Mouse (Mus musculus) kidney, adult 11 months (tissue): ENCODE data around the gene Fdx1l.
A peak's percentile ranks its signal among the peaks of the same experiment; 100 is the strongest.

ENCODE experiments used
- DNase-seq: peaks from one replicate; pipeline ENCODE4 v3.0.0; 2022

The Fdx1l gene

DNA sequence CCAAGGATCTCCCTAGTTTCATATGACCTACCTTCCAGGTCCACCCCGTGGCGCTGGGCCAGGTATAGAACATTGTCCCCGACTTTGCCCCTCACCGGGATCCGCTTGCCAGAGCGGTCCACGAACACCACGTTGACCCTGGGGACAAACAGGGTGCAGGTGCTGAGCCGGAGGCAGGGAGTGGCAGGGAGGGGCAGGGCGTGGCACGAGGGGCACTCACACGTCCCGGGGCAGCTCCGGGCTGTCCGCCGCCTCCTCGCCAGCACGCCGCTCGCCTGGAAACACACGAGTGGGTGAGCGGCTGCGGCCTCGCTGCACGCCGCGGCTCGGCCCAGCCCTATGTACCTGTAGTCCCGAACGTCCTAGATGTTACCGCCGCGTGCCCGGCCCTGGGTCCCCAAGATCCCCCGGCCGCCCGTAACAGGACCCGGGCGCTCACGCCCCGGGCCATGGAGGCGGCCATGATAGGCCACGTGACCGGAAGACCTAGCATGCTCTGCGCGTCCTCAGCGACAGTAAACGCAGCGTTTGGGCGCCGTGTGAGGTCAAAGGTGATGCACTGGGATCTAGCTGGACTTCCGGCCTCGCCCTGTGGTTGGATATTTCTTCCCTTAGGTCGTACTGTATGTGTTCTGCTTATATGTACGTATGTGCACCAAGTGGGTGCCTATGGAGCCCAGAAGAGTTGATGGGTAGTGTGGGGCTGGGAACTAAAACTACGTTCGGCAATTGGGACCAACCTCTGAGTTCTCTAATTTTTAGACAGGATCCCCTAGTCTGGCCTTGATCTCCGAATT is at the start of gene Fdx1l, which contains the start of gene Gm49373:
Fdx1l (minus strand) TSS at position 571 of the 797 bp plus-strand sequence.
Gm49373 (minus strand) TSS at position 53 of the 797 bp plus-strand sequence.
- DNase-seq, result peak; percentile 90

DNA sequence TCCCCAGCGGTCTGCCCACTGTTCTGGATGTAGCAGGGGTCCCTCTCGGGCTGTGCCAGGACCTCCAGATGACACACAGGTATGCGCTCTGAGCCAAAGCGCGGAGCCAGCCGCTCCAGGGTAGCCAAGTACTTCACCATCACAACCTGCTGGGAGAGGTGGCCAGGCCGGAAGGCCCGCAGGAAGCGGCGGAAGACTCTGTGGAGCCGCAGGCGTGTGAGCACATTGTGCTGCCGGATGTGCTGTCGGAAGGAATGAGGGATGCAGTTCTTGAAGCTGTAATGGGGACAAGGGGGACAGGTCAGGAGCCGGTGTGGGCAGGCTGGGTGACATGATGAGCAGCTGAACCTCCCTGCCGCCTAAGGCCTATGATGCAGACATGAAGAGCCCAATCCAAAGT is 48.1 kb upstream of the Fdx1l start:
- DNase-seq, result no peak

DNA sequence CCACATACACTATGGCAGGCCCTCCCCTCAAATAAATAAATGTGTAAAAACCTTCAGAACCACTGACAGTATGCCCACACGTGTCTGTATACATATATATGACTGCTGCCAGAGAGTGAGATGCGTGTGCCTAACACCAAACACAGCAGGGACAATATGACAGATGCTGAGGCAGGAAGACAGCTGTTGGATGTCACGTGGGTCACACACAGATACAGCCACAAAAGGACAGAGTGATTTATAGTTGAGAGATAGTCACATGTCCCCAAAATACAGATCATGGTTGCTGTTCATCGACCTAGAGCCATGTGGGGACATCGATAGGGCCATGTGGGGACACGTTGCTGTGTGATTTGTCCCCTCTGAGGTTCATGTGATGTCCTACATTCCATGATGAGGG is 43.7 kb upstream of the Fdx1l start:
- DNase-seq, result no peak

DNA sequence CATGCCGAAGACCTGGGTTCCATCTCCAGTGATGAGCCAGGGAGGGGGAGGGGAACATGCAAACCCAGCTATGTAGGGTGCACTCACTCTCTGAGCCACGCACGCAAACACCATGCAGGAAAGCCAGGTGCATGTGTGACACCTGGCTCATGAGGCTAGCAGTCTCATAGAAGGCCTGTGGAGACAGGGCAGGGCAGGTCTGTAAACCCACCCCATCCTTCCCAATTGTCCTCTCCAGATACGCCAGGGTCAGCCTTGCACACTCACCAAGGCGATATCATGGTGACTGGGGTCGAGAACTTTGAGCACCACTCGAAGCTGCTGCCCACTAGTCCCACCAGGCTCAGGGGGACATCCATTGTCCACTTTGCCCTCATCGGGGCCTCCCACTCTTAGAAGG is 41.7 kb upstream of the Fdx1l start:
- DNase-seq, result no peak

DNA sequence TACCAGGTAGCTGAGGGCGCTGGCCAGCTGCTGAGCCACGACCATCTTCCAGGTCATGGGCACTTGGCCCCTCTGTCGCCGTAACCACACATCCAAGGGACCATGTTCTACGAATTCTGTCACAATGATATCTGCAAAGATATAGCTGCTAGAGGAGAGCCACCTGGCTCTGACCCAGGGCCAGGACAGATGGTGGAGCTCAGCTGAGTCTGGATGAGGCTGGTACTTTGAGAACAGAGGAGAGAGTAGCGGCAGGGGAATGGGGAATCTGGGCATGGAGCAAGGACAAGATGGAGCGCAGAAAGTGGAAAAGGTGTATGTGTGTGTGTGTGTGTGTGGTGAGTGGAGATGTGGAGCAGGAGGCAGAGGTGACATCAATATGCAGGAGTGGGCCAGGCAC is 40.8 kb upstream of the Fdx1l start:
- DNase-seq, result no peak

DNA sequence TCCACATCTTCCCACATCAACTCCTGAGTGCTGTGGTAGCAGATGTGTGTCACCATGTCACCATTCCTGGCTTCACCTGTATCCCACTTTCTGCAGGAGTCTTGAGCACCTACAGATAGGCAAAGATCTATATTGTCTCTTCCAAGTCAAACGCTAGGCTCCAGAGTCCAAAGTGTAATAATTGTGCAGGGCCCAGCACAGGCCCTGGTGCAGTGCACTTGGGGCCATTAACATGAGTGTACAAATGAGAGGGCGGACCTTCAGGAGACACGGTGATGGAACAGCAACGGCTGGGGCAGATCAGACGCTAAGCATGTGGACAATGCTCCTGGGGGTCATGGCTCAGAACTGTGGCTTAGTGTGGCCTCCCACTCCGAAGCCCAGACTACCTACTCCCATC is 40.3 kb upstream of the Fdx1l start:
- no peak for DNase-seq

DNA sequence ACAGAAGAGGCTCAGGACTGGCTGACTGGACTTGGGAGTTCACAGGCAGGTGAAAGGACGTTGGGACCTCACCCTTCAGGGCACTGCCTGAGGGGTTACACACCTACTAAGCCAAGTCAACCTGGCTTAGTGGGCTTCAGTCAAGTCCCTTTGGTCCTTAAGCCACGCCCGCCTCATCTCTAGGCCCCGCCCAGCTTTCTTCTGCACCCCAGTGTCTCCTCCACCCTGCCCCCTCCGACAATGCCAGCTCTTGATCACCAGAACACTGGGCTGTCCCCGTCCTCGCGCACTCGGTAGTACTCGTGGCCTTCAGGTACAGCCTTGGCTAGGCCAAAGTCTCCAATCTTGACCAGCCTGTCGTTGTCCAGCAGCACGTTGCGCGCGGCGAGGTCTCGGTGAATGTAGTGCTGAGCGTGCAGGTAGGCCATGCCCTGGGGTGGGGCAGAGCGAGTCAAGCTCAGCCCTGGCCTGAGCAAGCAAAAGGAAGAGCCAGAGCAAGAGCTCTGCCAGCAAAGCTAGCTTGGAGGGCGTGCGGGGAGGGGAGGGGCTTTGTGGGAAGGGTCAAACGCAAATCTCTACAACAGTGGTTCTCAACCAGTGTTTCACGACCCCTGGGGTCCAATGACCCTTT is 34.3 kb upstream of the Fdx1l start:
- DNase-seq, result no peak

DNA sequence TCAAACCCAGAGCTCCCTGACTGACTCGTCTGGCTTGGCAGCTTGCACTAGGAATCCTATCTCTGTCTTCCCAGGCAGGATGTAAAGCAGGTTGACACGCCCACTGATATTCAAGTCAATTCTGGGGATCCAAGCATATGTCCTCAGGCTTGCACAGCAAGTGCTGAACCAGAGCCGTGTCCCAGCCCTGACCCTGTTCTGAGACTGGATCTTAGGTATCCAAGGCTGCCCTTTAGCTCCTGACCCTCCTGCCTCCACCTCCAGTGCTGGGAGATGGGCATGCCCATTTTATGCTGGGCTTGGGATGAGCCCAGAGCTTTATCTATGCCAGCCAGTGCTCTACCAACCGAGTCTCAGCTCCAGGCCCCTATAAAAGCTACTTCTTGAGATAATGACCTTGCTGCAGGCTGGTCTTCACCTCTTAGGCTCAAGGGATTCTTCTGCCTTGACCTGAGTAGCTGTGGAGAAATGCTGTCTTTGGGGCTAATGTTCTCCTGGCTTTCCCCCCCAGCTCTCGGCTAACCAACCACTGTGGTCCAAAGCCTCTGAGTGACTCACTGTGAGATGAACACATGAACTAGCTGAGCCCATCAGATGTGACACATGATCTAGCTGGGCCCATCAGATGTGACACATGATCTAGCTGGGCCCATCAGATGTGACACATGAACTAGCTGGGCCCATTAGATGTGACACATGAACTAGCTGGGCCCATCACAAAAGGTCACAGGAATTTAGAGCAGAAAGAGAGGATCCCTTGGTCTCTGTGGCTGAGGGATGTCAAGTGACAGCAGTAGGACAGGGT is 32.5 kb upstream of the Fdx1l start:
- no peak for DNase-seq

DNA sequence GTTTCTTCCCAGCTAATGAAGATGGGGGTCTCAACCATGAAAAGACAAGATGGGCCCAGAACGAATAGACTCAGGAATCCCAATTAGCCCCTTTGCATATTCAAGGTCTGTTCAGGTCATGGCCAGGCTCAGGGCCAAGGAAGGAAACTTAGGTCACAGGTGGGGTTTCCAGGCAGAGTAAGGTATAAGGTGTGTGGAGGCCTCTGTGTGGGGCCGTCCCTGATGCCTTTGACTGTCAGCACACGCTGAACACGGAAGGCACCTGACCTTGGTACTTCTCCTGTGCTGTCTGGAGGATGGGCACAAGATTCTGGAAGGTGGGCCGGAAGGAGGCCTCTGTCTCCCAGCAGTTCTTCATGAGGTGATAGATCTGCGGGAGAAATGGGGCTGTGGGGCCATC is 31.4 kb upstream of the Fdx1l start:
- DNase-seq, result no peak

DNA sequence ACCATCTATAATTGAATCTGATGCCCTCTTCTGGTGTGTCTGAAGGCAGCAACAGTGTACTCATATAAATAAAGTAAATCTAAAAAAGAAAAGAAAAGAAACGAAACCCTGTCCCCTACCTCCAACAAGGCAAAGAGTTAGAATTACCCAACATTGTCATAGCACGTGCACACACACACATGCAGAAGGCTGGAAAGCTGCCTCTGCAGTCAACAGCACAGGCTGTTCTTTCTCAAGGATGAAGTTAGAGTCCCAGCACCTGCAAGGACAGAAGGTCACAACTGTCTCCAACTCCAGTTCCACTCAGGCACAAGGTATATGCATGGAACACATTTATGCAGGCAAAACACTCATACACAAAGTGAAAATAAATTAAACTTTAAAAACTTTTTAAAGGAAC is 28.7 kb upstream of the Fdx1l start:
- DNase-seq, result no peak

DNA sequence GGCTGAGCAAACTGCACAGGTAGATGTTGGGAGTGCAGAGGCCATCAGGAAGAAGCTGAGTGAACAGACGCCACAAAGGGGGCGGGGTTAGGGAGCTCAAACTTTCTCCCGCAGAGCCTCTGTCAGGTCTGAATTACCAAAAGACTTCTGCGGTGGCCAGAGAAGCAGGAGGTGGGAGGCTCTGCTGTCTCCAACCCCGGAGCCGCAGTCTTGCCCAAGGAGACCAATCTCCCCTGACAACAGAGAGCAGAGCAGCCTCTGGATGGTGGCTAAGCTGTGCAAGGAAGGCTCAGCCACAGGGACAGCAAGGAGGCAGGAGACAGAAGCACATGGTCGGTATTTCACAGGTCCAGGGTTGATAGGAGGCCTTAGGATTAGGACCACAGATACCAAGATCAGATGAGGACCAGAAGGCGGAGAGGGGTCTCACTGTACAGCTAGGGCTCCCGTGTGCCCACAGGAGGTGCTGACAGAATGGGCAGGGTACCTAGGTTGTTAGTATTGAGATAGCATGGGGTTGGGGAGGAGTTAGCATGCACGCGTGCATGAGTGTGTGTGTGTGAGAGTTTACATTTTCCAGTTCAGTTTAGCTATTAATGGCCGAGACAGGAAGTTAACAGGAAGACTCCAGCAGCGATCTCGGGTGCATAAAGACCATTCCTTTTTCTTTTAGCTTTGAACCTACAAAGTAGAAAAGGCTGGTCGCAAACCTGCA is 27.2 kb upstream of the Fdx1l start:
- DNase-seq, result no peak

DNA sequence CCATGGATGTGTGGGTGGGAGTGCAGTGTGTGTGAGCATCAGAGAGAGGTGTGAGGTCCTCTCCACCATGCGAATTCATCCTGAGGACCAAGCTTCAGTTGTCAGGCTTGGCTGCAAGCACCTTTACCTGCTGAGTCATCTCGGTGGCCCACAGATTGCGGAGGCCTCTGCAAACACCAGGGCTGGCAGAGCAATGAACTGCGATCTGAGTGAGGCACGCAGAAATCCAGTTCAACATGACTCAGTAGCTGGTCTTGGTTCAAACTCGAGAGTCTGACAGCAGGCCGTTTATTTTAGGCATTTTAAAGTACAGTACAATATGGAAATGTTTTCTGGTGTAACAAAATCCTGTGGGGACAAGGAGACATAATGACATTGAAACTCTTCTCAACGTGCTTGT is 24.4 kb upstream of the Fdx1l start:
- DNase-seq, result no peak

DNA sequence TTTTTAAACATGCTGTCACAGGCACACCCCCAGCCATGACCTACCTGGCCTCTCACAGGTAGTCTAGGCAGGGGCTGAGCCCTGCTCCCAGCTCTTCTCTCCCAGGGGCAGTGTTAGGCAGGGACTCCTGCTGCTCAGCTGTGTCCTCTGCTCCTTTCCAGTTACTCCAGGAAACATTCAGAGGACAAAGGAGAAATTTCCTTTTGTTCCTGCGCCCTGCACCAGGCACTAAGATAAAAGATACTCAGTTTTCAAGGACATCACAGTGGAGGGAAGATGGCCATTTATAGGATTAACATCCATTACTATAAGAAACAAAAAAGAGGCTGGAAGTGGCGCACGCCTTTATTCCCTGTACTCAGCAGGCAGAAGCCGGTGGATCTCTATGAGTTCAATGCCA is 22.5 kb upstream of the Fdx1l start:
- DNase-seq, result no peak

DNA sequence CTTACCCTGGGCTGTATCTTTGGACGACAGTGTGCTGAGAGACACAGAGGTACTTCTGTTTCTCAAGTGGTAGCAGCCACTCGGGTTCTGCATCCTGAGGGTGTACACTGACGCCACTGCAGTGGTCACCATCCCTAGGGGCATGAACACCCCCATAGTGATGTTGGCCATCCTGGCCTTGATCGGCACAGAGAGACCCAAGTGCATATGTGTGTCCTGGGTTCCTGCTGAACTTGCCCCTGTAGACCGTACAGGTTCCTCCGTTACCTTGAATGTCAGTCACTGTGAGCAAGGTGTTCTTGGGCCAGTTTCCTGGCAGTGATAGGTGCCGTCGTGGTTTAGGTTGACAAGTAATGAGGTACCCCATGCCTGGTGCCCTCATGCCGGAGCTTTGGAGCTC is 20.0 kb upstream of the Fdx1l start:
- no peak for DNase-seq

DNA sequence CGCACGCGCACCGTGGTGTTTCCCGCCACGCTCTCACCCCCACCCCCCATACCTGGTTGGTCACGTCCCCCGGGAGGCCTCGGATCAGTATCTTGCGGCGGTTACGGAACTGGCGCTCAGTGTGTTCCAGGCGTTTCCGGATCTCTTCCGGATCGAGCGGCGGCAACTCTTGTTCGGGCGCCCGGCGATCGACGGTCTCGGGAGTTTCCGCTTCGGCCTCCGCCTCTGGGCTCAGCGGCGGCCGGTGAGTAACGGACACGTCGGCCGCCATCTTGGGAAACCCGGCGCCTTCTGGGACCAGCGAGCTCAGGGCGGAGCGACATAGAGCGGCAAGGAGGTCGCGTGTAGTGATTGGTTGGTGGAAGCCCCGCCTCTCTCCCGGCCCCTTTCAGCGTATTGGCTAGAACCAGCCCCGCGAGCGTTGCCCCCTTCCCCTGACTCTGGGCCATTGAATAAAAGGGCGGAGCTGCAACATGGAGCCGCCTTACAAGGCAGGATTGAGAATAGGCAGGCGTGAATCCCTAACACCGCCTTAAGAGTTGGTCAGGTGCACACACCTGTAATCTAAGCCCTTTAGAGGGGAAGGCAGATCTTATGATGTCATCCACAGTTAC is 18.4 kb upstream of the Fdx1l start, which contains the start of the genes Gm38431 and Raver1:
Gm38431 (minus strand) TSS at position 291 of the 614 bp plus-strand sequence.
Raver1 (minus strand) TSS at position 302 of the 614 bp plus-strand sequence.
- peak; percentile 99 for DNase-seq

DNA sequence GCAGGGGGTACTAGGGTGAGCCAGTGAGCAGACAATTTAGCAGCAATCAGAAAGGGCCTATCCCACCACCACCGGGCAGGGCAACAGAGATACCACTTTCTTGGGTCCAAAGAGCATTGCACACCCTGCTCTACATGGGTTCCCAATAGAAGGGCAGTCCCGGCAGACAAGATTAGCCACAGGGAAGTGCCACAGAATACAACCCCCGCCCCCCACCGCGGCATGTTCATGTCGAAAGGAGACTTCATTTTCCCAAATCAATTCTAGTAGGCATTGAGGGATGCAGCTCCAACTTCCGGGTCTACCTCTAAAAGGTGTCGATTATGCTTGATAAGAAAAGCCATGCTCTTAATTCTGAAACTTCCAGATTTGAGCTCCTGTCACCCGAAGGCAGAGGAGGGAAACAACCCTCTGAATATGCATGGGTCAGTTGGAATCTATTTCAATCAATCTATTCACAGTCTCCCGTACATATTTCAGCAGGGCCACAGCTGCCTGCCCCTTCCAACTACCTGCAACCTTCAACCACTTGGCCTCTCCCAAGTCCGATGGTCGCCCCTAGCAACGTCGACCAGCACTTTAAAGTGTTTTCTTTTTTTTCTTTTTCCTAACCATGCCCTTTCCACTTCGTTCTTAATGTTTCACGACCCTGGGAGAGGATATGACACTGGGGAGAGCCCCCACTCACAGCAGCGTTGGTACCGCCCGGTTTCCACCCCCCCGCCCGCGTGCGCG is 17.7 kb upstream of the Fdx1l start:
- peak; percentile 32 for DNase-seq

DNA sequence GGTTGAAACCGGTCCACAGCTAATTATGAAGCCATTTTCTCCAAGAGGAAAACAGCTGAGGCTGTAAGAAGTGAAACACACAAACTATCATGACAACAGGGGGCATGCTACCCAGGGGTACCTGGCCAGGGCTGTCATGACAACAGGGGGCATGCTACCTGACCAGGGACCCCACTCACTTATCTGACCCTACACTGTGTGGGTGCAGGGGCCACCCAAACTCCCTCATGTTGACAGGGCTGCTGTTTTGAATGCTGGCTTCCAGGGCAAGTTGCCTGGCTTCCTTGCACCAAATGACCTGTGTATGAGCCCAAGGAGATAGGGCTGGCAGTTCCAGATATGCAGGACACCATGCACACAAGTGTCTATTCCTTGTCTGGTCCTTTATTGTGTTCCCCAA is 17.1 kb upstream of the Fdx1l start:
- DNase-seq, result no peak

DNA sequence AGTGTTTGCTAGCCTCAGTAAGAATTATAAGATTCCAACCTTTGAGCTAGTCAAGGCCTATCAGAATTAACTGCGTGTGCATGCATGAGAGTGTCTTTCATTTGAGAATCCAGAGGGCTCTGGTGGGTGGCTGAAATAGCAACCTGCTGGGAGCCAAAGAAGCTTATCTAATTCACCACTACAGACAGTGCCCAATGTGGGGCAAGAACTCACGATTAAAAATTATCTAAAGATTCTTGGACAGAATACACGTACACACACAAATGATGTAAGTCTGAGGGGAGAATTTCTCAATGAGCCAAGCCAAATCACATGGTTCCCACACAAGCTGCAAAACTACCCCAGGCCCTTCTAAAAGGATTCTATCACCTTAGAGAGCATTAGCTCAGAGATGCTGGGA is 9.9 kb upstream of the Fdx1l start:
- no peak for DNase-seq

DNA sequence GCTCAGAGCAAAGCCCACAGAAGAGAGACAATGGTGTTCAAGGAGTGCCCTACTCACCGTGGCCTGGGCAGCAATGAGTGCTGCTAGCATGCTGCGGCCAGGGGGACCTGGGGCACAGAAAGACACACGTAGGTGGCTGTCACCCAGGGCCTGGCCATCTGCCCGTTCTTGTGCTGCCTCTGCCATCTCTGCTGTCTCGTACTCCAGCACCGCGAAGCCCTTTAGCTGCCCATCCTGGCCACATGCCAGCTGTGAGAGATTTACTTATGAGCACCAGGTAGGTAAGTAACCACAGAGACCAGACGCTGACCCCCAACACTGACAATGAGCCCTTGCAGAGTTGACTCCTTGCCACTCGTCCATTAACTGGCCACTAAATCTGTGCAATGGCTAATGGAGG is 7.7 kb upstream of the Fdx1l start:
- DNase-seq, result no peak

DNA sequence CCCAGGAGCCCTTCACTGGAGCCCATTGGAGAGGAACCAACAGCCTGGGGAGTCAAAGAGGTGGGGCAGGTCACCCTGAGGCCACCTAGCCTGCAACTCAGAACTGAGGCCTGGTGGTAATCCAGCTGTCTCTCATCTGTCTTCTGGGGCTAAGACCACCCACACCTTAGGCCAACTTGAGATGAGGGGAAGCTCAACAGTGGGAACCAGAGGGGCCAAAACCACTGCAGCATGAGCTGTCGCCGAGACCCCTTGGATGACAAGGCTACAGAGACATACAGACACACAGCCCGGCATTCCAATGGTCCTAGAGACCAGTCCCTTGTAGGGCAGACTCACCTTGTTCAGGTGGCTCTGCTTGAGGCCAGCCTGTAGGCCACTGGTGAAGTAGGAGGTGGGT is 2.2 kb upstream of the Fdx1l start:
- DNase-seq, result no peak

DNA sequence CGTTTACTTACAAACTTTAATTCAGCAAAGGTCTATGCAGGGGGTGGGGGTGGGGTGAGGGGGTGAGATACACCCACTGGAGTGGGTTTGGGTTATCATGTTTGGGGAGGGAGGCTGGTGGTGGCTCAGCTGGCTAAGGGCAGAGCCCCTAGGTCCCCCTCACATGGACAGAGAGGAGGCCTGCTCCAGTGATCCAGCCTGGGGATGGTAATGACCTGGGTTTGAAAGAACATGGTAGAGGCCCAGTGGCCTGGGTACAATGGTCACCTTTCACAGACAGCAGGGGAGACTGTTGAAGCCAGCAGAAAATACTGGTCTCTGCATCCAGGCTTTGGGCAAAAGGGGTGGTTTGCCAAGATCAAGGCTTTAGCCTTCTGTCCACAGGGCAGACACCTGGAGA is 759 bp upstream of the Fdx1l start:
- no peak for DNase-seq

DNA sequence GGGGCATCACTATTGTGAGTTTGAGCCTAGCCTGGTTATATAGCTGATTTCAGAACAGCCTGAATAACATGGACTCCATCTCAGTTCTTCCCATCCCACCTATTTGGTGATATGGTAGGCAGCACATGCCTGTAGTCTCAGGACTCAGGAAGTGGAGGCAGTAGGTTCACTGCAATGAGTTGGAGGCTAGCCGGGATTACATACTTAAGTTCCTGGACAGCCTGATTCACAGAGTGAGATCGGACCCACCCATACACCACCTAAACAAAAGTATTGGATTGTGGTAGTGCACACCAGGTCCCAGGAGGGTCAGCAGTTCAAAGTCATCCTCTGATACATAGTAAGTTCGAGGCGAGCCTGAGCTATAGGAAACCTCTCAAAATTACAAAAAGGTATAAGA is 773 bp downstream of the Fdx1l start:
- no peak for DNase-seq
